Mouse (Mus musculus) kidney, postnatal 25 days (tissue): Measurements from ENCODE around the gene Hif3a.
A peak's percentile ranks its signal among the peaks of the same experiment; 100 is the strongest.
"Not testable (repeated sequence)": the region's sequence is repeated elsewhere in the genome, so short reads cannot be mapped to it uniquely, and the experiment has no call there.

Source experiments
- DNase-seq, 2 experiments: peaks; one replicate each; pipeline ENCODE4 v3.0.0; 2021; ENCODE audit warnings: mixed read lengths in 2 of 2

The Hif3a gene

GRCm38 (mm10) chr7:17062389-17062788 lies at the start of gene Hif3a:
Gene Hif3a (minus strand): TSS chr7:17062427.
- peak; percentile 71 to 84 for DNase-seq

- not testable (repeated sequence) for DNase-seq
These were observed 39.4 kb upstream of the Hif3a start for GRCm38 (mm10) chr7:17101631-17102030.

GRCm38 (mm10) chr7:17091280-17091679 lies 29.1 kb upstream of the Hif3a start:
- peak in 1 of 2 experiments; percentile 25 for DNase-seq

GRCm38 (mm10) chr7:17090058-17090585 lies 27.9 kb upstream of the Hif3a start:
- DNase-seq, result no peak

GRCm38 (mm10) chr7:17087731-17088130 lies 25.5 kb upstream of the Hif3a start:
- DNase-seq, result no peak

GRCm38 (mm10) chr7:17082766-17083165 lies 20.5 kb upstream of the Hif3a start:
- no peak for DNase-seq

DNA sequence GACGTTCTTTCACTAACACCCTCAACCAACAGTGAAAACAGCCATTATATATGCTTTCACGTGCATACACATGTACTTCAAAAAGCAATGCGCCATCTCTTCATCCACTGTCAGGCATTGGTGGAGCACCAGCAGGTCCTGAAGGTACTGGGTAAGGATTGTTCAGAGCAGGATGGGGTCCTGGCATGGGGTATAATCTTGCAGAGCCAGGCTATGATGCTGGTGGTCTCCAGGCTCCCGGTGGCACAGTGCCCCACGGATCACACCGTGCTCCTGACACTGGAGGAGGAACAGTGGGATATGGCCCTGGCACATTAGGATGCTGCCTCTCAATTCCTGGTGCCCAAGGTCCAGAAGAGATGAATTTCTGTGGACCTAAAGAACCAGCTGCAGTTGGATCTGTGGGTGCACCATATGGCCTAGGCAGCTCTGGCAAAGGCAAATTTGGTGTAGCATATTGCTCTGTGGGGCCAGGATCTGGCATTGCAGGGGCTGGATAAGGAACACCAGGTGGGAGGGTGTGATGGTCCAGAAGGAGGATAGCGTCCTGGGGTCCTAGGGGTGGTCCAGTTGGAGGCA lies 15.9 kb upstream of the Hif3a start:
- DNase-seq, result no peak

DNA sequence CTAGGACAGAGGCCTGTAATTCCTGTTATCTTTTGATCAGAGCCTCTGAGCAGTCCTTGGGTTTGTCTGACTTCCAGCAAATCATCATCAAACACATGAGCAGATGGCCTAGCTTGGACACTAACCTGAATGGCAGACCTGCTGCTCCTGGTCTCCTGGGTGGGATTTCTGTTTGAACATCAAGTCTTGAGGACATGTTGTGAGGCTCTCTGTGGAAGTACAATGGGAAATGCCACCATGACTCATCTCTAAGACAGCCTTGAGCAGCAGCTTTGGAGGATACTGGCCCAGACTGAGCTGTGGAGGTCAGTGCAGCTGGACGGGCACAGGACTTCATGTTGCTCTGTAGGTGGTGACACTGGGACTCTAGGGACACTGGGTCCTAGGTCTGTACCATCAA lies 14.3 kb upstream of the Hif3a start:
- DNase-seq, result no peak

GRCm38 (mm10) chr7:17073904-17074615 lies 11.8 kb upstream of the Hif3a start, which contains the start of gene Psg16:
Gene Psg16 (plus strand): TSS chr7:17074040.
- DNase-seq, result peak; percentile 65 to 69

DNA sequence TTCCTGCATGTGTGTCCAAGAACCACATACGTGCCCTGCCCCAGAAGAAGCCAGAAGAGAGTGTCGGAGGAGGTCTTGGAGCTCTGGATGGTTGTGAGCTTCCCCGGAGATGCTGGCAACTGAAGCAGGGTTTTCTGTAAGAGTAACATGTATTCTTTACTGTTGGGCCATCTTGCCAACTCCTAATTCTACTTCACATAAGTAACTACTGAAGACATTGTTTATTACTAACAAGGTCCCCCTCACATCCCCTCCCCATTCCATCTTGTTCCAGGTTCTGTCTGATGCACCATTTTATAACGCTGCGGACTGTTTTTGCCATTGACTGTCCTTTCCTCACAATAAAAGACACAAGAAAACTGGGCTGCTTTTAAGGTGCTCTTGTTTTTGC lies 11.3 kb upstream of the Hif3a start:
- no peak for DNase-seq

- not testable (repeated sequence) for DNase-seq
These were observed 5.4 kb upstream of the Hif3a start for GRCm38 (mm10) chr7:17067651-17068050.

DNA sequence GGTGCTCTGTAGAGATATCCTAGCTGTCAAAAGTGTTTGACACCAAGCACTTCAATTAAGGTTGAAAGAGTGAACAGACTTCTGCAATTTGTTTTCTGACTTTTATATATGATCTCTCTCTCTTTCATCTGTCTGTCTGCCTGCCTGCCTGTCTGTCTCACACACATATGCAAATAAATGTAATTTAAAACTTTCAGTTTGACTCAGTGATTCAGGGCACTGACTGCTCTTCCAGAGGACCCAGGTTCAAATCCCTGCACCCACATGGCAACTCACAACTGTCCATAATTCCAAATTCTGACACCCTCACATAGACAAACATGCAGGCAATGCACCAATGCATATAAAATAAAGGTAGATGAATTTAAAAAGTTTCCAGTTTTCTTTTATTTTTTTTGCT lies 4.8 kb upstream of the Hif3a start:
- no peak for DNase-seq

DNA sequence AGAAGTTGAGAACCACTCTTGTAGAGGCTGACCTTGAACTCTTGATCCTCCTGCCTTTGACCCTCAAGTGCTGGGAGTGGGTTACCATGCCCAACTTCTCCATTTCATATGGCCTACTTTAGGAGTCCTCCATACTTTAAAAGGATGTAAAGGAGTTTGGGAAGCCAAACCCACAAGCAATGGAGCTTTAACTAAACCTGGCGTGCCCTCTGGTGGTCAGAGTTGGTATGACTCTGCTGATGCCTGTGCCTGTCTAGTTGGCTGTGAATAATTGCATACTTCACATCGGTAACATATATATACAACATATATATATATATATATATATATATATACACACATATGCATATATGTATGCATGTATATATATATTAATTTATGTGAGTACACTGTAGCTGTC lies 4.2 kb upstream of the Hif3a start:
- peak; percentile 79 to 94 for DNase-seq

- no peak for DNase-seq
These were observed 3.4 kb upstream of the Hif3a start for GRCm38 (mm10) chr7:17065620-17066019.

- DNase-seq, result peak; percentile 25 to 79
These were observed 618 bp upstream of the Hif3a start for GRCm38 (mm10) chr7:17062845-17063244.

- DNase-seq, result peak; percentile 37 to 69
These were observed 1.2 kb downstream of the Hif3a start for GRCm38 (mm10) chr7:17060782-17061605.

- DNase-seq, result peak; percentile 98 to 99
These were observed 2.0 kb downstream of the Hif3a start for GRCm38 (mm10) chr7:17060031-17060781.

DNA sequence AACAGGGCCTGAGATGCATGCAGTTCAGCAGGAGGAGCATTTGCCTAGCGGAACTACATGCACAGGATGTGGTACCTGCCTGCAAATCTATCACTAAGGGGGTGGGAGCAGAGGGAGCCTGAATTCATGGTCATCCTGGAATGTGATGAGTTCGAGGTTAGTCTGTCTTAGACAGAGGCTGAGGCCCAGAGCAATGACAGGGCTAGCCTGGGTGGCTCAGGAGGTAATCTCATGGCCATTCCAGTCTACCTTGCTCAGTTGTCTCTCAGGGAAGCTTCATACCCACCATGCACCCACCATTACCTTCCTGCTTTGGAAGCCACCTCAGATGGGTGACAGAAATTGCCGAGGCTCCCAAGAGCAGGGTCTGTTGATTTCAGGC lies 2.8 kb downstream of the Hif3a start:
- DNase-seq, result no peak

- DNase-seq, result peak; percentile 85 to 88
These were observed 3.3 kb downstream of the Hif3a start for GRCm38 (mm10) chr7:17058816-17059462.

DNA sequence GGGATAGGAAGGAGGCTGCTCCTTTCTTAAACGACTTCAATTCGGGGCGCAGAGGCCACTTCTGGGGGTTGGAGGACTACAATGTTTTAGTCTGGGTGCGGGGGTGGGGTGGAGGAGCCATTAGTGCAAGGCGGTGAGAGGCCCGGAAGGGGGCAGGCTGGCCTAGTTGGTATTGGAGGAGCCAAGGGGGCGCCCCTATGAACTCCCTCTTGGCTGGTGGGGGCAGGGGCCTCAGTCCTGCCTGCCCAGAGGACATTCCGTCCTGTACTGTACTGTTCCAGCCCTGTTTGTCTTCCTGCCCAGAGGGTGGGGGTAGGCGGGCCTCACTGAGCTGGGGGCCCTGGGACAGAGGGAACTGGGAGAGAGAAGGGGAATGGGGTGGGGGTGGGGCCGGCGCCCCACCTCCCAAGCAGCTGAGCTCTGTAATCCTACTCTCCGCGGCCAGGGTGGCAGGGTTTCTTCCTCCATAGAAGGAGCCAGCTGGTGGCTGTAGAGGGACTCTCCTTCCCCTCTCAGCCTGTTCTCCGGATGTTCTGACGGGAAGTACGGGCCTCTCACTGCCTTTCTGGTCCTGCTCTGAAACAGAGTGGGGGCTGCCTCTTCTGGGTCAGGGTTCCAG lies 4.0 kb downstream of the Hif3a start:
- DNase-seq, result peak; percentile 79 to 98
